Mouse (Mus musculus): Measurements from ENCODE around the gene Stfa2l1. TPM values are rescaled to one million over a fixed set of nuclear protein-coding genes. Genes with fewer than 3 reads are reported as not detected.
"Not testable (repeated sequence)": the region's sequence is repeated elsewhere in the genome, so short reads cannot be mapped to it uniquely, and the experiment has no call there.

Stfa2l1 gene
- polyA plus RNA-seq, 1 experiment from 2014 or later: 84.4 TPM

DNA sequence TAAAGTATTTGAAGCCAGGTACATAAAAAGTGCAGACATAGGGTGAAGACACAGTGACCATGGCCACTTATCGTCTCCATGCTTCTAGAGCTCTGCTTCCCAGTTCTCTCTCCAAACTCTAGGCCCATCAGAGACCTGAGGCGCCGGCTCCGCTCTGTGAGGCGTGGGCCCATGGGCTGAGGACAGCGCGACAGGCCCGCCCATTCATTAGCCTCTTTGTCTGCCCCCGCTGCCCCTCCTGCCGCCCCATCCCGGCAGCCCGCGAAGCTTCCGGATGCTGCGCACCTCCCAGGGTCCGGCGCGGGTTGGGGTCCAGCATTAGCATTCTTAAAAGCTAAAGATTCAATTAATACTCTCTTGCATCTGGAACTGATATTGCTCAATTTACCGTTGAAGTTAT lies 42.6 kb downstream of the Stfa2l1 start:
- no peak overlapping the region for H3K4me3 ChIP-seq (ENCODE audit: low read depth, low read length)
- no peaks in the 10 kb centered on the region for H3K27me3 ChIP-seq (ENCODE audit: control insufficient read depth, insufficient read depth, low read depth, low read length)
- H3K9ac ChIP-seq (ENCODE audit: low read depth, low read length): no peak overlapping the region
- no peak overlapping the region for H3K27ac ChIP-seq (ENCODE audit: low read length)
- WGBS (ENCODE audit: insufficient replicate concordance): 53% methylated on average over 19 of the region's 19 CpGs
- no peaks in the 10 kb centered on the region for H3K36me3 ChIP-seq (ENCODE audit: control insufficient read depth, insufficient read depth)
- H3K9me3 ChIP-seq (replicated peaks; ENCODE audit: control insufficient read depth, low read length): no peaks in the 10 kb centered on the region
- no peaks in the 10 kb centered on the region for H3K4me1 ChIP-seq (ENCODE audit: control insufficient read depth, low read depth, low read length)
- no peak for ATAC-seq (ENCODE audit: low read depth)
- H3K4me2 ChIP-seq (ENCODE audit: low read depth, low read length): no peak overlapping the region

DNA sequence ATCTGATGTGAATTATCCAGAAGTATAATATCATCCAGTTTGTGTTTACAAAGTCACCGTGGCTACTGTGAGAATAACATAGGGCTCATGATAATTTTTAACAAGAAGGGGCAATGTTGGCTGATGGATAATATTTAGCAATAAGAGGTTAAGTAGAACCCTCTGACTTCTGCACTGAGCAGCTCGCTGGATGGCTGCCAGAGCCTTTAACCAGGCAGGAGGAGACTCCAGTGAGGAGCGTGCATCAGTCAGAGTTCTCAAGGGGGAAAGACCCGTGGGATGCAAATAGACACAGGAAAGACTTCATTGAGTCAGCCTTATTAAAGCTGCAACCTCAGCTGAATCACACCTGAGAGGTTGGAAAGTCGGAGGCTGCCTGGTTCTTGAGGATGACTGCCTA lies 47.2 kb downstream of the Stfa2l1 start:
- Histone ChIP-seq H3K4me3 (ENCODE audit: low read depth, low read length) (no peak overlapping the region), H3K27me3 (ENCODE audit: control insufficient read depth, insufficient read depth, low read depth, low read length) (no peaks in the 10 kb centered on the region), H3K36me3 (ENCODE audit: control insufficient read depth, insufficient read depth) (no peaks in the 10 kb centered on the region), H3K9me3 (replicated peaks; ENCODE audit: control insufficient read depth, low read length) (no peaks in the 10 kb centered on the region), H3K4me1 (ENCODE audit: control insufficient read depth, low read depth, low read length) (no peaks in the 10 kb centered on the region), H3K9ac (ENCODE audit: low read depth, low read length) (no peak overlapping the region), H3K4me2 (ENCODE audit: low read depth, low read length) (no peak overlapping the region), H3K27ac (ENCODE audit: low read length) (no peak overlapping the region)
- ATAC-seq (ENCODE audit: low read depth): no peak
- WGBS (ENCODE audit: insufficient replicate concordance): 56% methylated on average over 5 of the region's 5 CpGs

DNA sequence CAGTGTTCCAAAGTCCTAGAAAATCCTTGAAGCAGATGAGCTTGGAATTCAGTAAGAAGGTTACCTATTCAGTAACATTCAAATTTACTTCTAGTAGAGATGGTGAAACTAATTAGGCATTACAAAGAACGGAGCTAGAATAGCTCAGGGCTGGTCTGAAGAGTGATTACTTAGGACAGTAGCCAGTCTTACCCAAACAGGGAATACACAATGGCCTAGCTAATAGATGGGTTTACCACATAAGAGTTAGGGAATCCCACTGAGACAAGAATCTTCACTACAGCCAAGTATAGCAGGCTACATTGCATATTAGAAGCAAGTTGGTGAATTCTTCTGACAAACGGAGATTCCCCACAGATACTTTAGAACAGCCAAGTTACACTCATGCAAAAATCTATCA lies 49.1 kb downstream of the Stfa2l1 start:
- H3K4me1 ChIP-seq (ENCODE audit: control insufficient read depth, low read depth, low read length); H3K27ac ChIP-seq (ENCODE audit: low read length); H3K27me3 ChIP-seq (ENCODE audit: control insufficient read depth, insufficient read depth, low read depth, low read length); H3K36me3 ChIP-seq (ENCODE audit: control insufficient read depth, insufficient read depth); H3K9me3 ChIP-seq (replicated peaks; ENCODE audit: control insufficient read depth, low read length); ATAC-seq (ENCODE audit: low read depth); H3K4me2 ChIP-seq (ENCODE audit: low read depth, low read length); H3K9ac ChIP-seq (ENCODE audit: low read depth, low read length); H3K4me3 ChIP-seq (ENCODE audit: low read depth, low read length): not testable (repeated sequence)
- 38% methylated on average over 2 of the region's 2 CpGs for WGBS (ENCODE audit: insufficient replicate concordance)

DNA sequence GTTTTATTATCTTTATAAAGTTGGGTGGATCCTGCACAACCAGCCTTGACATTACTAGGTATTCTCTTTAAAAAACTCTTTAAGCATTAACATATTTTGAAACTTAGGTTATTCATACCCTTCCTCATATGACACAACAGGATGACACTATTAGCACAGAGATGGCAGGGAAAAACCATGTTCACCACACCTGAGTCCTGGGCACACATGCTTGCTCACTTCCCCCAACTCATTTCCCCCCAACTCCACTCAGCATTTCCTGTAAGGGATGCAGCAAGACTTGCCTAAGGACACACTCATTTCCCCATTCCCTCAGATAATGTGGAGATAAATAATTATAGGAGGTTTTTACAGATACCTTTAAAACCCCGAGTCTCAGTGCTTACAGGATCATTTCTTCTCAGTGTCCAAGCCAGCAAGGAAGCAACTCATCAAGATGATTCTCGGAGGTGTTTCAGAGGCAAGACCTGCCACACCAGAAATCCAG lies 53.4 kb downstream of the Stfa2l1 start, which contains the start of gene Gm5416:
Gene Gm5416, plus strand, starts transcription at position 437 of the 487 bp plus-strand sequence.
- H3K4me1 ChIP-seq (ENCODE audit: control insufficient read depth, low read depth, low read length): no peaks in the 10 kb centered on the region
- no peak within 1 kb of the TSS for H3K9ac ChIP-seq (ENCODE audit: low read depth, low read length)
- no peaks in the 10 kb centered on the region for H3K27me3 ChIP-seq (ENCODE audit: control insufficient read depth, insufficient read depth, low read depth, low read length)
- ATAC-seq (ENCODE audit: low read depth): no peak
- H3K27ac ChIP-seq (ENCODE audit: low read length): no peak within 1 kb of the TSS
- H3K36me3 ChIP-seq (ENCODE audit: control insufficient read depth, insufficient read depth): no peaks in the 10 kb centered on the region
- no peaks in the 10 kb centered on the region for H3K9me3 ChIP-seq (replicated peaks; ENCODE audit: control insufficient read depth, low read length)
- no peak within 1 kb of the TSS for H3K4me3 ChIP-seq (ENCODE audit: low read depth, low read length)
- H3K4me2 ChIP-seq (ENCODE audit: low read depth, low read length): no peak within 1 kb of the TSS
- 46% methylated on average over 2 of the region's 2 CpGs for WGBS (ENCODE audit: insufficient replicate concordance)

Other genes with a start within 250 kb of the Stfa2l1 start
- gene Parp9, start 218.3 kb upstream of the Stfa2l1 start, polyA plus RNA-seq (2015; fragmentation: Nextera tagmentation; extraction: Ambion mirVana): 7.3 and 7.7 TPM in 2 replicates
- 4.7 and 5.5 TPM in 2 replicates for gene Dtx3l, start 217.7 kb upstream of the Stfa2l1 start, polyA plus RNA-seq (2015; fragmentation: Nextera tagmentation; extraction: Ambion mirVana)
- gene Kpna1, start 178.1 kb upstream of the Stfa2l1 start, polyA plus RNA-seq (2015; fragmentation: Nextera tagmentation; extraction: Ambion mirVana): 31.3 and 34.1 TPM in 2 replicates
- 2.1 and 2.2 TPM in 2 replicates for gene Wdr5b, start 115.6 kb upstream of the Stfa2l1 start, polyA plus RNA-seq (2015; fragmentation: Nextera tagmentation; extraction: Ambion mirVana)
- 223 and 235 TPM in 2 replicates for gene Fam162a, start 85.2 kb upstream of the Stfa2l1 start, polyA plus RNA-seq (2015; fragmentation: Nextera tagmentation; extraction: Ambion mirVana)
- gene Ccdc58, start 85.1 kb upstream of the Stfa2l1 start, polyA plus RNA-seq (2015; fragmentation: Nextera tagmentation; extraction: Ambion mirVana): 43.8 and 44.6 TPM in 2 replicates
- gene Csta1, start 25.6 kb upstream of the Stfa2l1 start, polyA plus RNA-seq (2015; fragmentation: Nextera tagmentation; extraction: Ambion mirVana): 0.02 and 0.04 TPM in 2 replicates
- 264 and 272 TPM in 2 replicates for gene Gm5483, start 27.4 kb downstream of the Stfa2l1 start, polyA plus RNA-seq (2015; fragmentation: Nextera tagmentation; extraction: Ambion mirVana)
- 6.5 and 9.9 TPM in 2 replicates for gene Gm5416, start 53.6 kb downstream of the Stfa2l1 start, polyA plus RNA-seq (2015; fragmentation: Nextera tagmentation; extraction: Ambion mirVana)
- 29.6 and 30.0 TPM in 2 replicates for gene 2010005H15Rik, start 64.7 kb downstream of the Stfa2l1 start, polyA plus RNA-seq (2015; fragmentation: Nextera tagmentation; extraction: Ambion mirVana)
- gene Stfa1, start 120.1 kb downstream of the Stfa2l1 start, polyA plus RNA-seq (2015; fragmentation: Nextera tagmentation; extraction: Ambion mirVana): 657 and 688 TPM in 2 replicates
- 3.6 and 3.7 TPM in 2 replicates for gene BC117090, start 177.5 kb downstream of the Stfa2l1 start, polyA plus RNA-seq (2015; fragmentation: Nextera tagmentation; extraction: Ambion mirVana)
- 534 and 566 TPM in 2 replicates for gene BC100530, start 210.9 kb downstream of the Stfa2l1 start, polyA plus RNA-seq (2015; fragmentation: Nextera tagmentation; extraction: Ambion mirVana)